Mouse (Mus musculus) layer of hippocampus, adult 9-11 months (tissue): ENCODE results near the gene Mapre3.
"Not testable (repeated sequence)": the region's sequence is repeated elsewhere in the genome, so short reads cannot be mapped to it uniquely, and the experiment has no call there.

ENCODE experiments used
- DNase-seq: peaks from one replicate; pipeline ENCODE4 v3.0.0; 2022

The Mapre3 gene

GRCm38 (mm10) chr5:30824124-30824988 is 9.9 kb downstream of the Mapre3 start:
- DNase-seq = no peak

GRCm38 (mm10) chr5:30825166-30825565 is 10.7 kb downstream of the Mapre3 start:
- DNase-seq = no peak

- DNase-seq = no peak
Observed at GRCm38 (mm10) chr5:30825821-30826220, 11.4 kb downstream of the Mapre3 start.

GRCm38 (mm10) chr5:30833416-30833815 is 19.0 kb downstream of the Mapre3 start:
- no peak for DNase-seq

- DNase-seq = no peak
Observed at GRCm38 (mm10) chr5:30839731-30840130, 25.3 kb downstream of the Mapre3 start.

GRCm38 (mm10) chr5:30841896-30842295 is 27.5 kb downstream of the Mapre3 start:
- no peak for DNase-seq

GRCm38 (mm10) chr5:30849891-30850555 is 35.6 kb downstream of the Mapre3 start:
- DNase-seq = no peak

GRCm38 (mm10) chr5:30850556-30850925 is 36.1 kb downstream of the Mapre3 start:
- DNase-seq = no peak

GRCm38 (mm10) chr5:30853522-30853921 is 39.1 kb downstream of the Mapre3 start:
- DNase-seq = no peak

GRCm38 (mm10) chr5:30855674-30856073 is 41.2 kb downstream of the Mapre3 start:
- DNase-seq = no peak

GRCm38 (mm10) chr5:30856124-30856523 is 41.7 kb downstream of the Mapre3 start:
- DNase-seq = no peak

GRCm38 (mm10) chr5:30863852-30864251 is 49.4 kb downstream of the Mapre3 start:
- DNase-seq = no peak

- no peak for DNase-seq
Observed at GRCm38 (mm10) chr5:30864322-30864721, 49.9 kb downstream of the Mapre3 start.

- no peak for DNase-seq
Observed at GRCm38 (mm10) chr5:30866871-30867270, 52.4 kb downstream of the Mapre3 start.

GRCm38 (mm10) chr5:30867712-30868111 is 53.3 kb downstream of the Mapre3 start, which contains the start of gene Tmem214:
Tmem214 (plus strand) TSS chr5:30868012.
- DNase-seq = no peak

GRCm38 (mm10) chr5:30868981-30869380 is 54.5 kb downstream of the Mapre3 start:
- no peak for DNase-seq

- peak; percentile 86 for DNase-seq
Observed at GRCm38 (mm10) chr5:30869405-30870130, 55.1 kb downstream of the Mapre3 start.

- no peak for DNase-seq
Observed at GRCm38 (mm10) chr5:30870131-30870406, 55.6 kb downstream of the Mapre3 start.

GRCm38 (mm10) chr5:30872574-30872973 is 58.1 kb downstream of the Mapre3 start:
- DNase-seq = no peak

- no peak for DNase-seq
Observed at GRCm38 (mm10) chr5:30874365-30874764, 59.9 kb downstream of the Mapre3 start.

- peak; percentile 73 for DNase-seq
Observed at GRCm38 (mm10) chr5:30878616-30879015, 64.2 kb downstream of the Mapre3 start.

- no peak for DNase-seq
Observed at GRCm38 (mm10) chr5:30879347-30879943, 65.0 kb downstream of the Mapre3 start.

- DNase-seq = not testable (repeated sequence)
Observed at GRCm38 (mm10) chr5:30881839-30882238, 67.4 kb downstream of the Mapre3 start.
